ENCODE assay signal across 8 mouse cellular contexts in the genomic region with DNA sequence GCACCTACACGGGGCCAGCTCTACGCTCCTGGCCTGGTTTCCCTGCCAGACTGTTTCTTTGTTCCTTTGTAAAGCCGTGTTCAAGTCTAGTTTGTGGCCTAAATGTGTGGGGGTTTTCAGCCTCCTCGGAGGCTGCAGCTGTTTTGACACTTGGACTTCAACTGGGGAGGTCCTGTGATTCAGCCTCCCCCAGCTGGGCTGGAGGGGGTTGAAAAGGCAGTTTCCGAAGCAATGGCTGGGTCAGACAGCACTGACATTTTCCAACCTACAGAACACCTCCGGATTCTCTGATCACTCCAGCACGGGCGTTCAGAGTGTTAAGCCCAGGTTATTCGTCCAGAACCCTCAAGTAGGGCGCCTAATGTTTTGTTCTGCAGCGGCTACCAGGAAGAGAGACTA. TPM values are rescaled to one million over a fixed set of nuclear protein-coding genes. Genes with fewer than 3 reads are reported as not detected.
DNase-seq lines count a peak whose midpoint lies in the region; ATAC-seq and TF ChIP-seq lines count a peak whose summit lies in the region.

No protein-coding gene starts in this region.

- no peaks in the 10 kb centered on the region; the same call in 1 of the 2 replicates for H3K79me2 ChIP-seq in liver, adult 2 months (ENCODE audit: control insufficient read depth, insufficient read depth, low read length)

- 1% methylated on average over 11 of the region's 11 CpGs for WGBS in kidney, adult 2 months
- WGBS in forebrain, embryonic 14.5 days, result 2% methylated on average over 11 of the region's 11 CpGs
- 2% methylated on average over 11 of the region's 11 CpGs for WGBS in liver, adult 2 months

- TF ChIP-seq CTCF in kidney, adult 2 months (conservative IDR thresholded peaks at IDR 0.05; ENCODE audit: insufficient read depth, insufficient read length, low read depth, low read length), result no peak
- no peak for TF ChIP-seq CTCF in liver, adult 2 months (IDR thresholded peaks at IDR 0.05; ENCODE audit: low read depth, low read length)

- H3K27ac ChIP-seq in kidney, adult 2 months (ENCODE audit: insufficient read depth, low read depth, low read length), result peak overlapping the region; percentile 92
- peak overlapping the region; percentile 99 for H3K27ac ChIP-seq in forebrain, embryonic 14.5 days (ENCODE audit: low read depth, low read length)
- peak overlapping the region; percentile 96 for H3K27ac ChIP-seq in liver, adult 2 months (replicated peaks; ENCODE audit: insufficient read depth, low read depth, low read length)

- no peaks in the 10 kb centered on the region; the same call in 1 of the 2 replicates for H3K4me1 ChIP-seq in kidney, adult 2 months (ENCODE audit: control insufficient read depth, insufficient read depth, low read length)
- peaks cover 8% of the 10 kb centered on the region; the same call in 1 of the 2 replicates for H3K4me1 ChIP-seq in forebrain, embryonic 14.5 days (ENCODE audit: control insufficient read depth, insufficient read depth, low read length)
- H3K4me1 ChIP-seq in liver, adult 2 months (ENCODE audit: control insufficient read depth, insufficient read depth, low read length), result peaks cover 7% of the 10 kb centered on the region; the same call in 1 of the 2 replicates

- H3K4me3 ChIP-seq in kidney, adult 2 months (ENCODE audit: insufficient read depth, low read depth, low read length), result peak overlapping the region; percentile 91
- H3K4me3 ChIP-seq in forebrain, embryonic 14.5 days (ENCODE audit: low read depth, low read length), result peak overlapping the region; percentile 84
- peak overlapping the region; percentile 89 for H3K4me3 ChIP-seq in liver, adult 2 months (ENCODE audit: insufficient read depth, low read depth, low read length)

- no peaks in the 10 kb centered on the region; the same call in 1 of the 2 replicates for H3K36me3 ChIP-seq in kidney, adult 2 months (ENCODE audit: control insufficient read depth, insufficient read depth, low read length)
- no peaks in the 10 kb centered on the region; the same call in 1 of the 2 replicates for H3K36me3 ChIP-seq in forebrain, embryonic 14.5 days (ENCODE audit: control insufficient read depth, insufficient read depth, low read length)
- no peaks in the 10 kb centered on the region for H3K36me3 ChIP-seq in liver, adult 2 months (ENCODE audit: control insufficient read depth, insufficient read depth, low read length)

- H3K9ac ChIP-seq in forebrain, embryonic 14.5 days (ENCODE audit: low read length), result peak overlapping the region; percentile 99
- H3K9ac ChIP-seq in liver, adult 2 months (ENCODE audit: low read depth, low read length), result peak overlapping the region; percentile 96

- DNase-seq in kidney, adult 2 months, result no peak
- DNase-seq in kidney, adult 11 months, result no peak
- DNase-seq in NIH3T3 (ENCODE audit: low read depth), result peak; percentile 71
- peak; percentile 56 for DNase-seq in forebrain, embryonic 14.5 days (ENCODE audit: low spot score)
- peak; percentile 46 for DNase-seq in liver, adult 2 months (ENCODE audit: extremely low read depth, low read depth, low spot score)
- DNase-seq in testis, postnatal 10 days (ENCODE audit: low spot score), result peak; percentile 48
- DNase-seq in right cerebral cortex, postnatal 14 days, result no peak

- TF ChIP-seq POLR2A in kidney, adult 2 months (IDR thresholded peaks at IDR 0.05; ENCODE audit: low read depth, low read length), result no peak
- TF ChIP-seq POLR2A in liver, adult 2 months (IDR thresholded peaks at IDR 0.05; ENCODE audit: extremely low read depth, insufficient read depth, low read length), result no peak

- H3K27me3 ChIP-seq in kidney, adult 2 months (replicated peaks; ENCODE audit: control insufficient read depth, insufficient read depth, low read length), result no peaks in the 10 kb centered on the region; the same call in 1 of the 2 replicates
- H3K27me3 ChIP-seq in forebrain, embryonic 14.5 days (replicated peaks; ENCODE audit: control insufficient read depth, insufficient read depth, low read length), result peaks cover 6% of the 10 kb centered on the region
- peaks cover 3% of the 10 kb centered on the region; the same call in 1 of the 2 replicates for H3K27me3 ChIP-seq in liver, adult 2 months (ENCODE audit: control insufficient read depth, insufficient read depth, low read length)

- peak overlapping the region; percentile 89 for H3K4me2 ChIP-seq in forebrain, embryonic 14.5 days (ENCODE audit: low read length)

- ATAC-seq in forebrain, embryonic 14.5 days, result no peak
- ATAC-seq in frontal cortex, adult (ENCODE audit: low TSS enrichment), result no peak; the same call in 1 of the 2 replicates

- no peaks in the 10 kb centered on the region for H3K9me3 ChIP-seq in forebrain, embryonic 14.5 days (replicated peaks; ENCODE audit: control insufficient read depth, low read length)

RNA-seq across cellular contexts. Expression of gene Commd3, which starts 0.6 kb away (rescaled TPM):
- polyA plus RNA-seq in kidney, adult 2 months (2012; rRNA removed), result 68.1 and 83.2 TPM in 2 replicates
- polyA plus RNA-seq in forebrain, embryonic 14.5 days (2014; fragmentation: Nextera tagmentation; extraction: Ambion mirVana), result 291 TPM in 2 replicates
- total RNA-seq in liver, adult 2 months (2014; rRNA removed), result 113 and 127 TPM in 2 replicates
- polyA plus RNA-seq in liver, adult 2 months (2012; rRNA removed), result 80.1 and 86.5 TPM in 2 replicates

RNA-seq across cellular contexts. Expression of gene Bmi1, which starts 4.1 kb away (rescaled TPM):
- polyA plus RNA-seq in kidney, adult 2 months (2012; rRNA removed), result 16.1 and 17.4 TPM in 2 replicates
- polyA plus RNA-seq in forebrain, embryonic 14.5 days (2014; fragmentation: Nextera tagmentation; extraction: Ambion mirVana), result 45.8 and 48.9 TPM in 2 replicates
- total RNA-seq in liver, adult 2 months (2014; rRNA removed), result 19.9 and 20.4 TPM in 2 replicates
- 8.1 and 8.3 TPM in 2 replicates for polyA plus RNA-seq in liver, adult 2 months (2012; rRNA removed)

RNA-seq across cellular contexts. Expression of gene Spag6, which starts 21.1 kb away (rescaled TPM):
- polyA plus RNA-seq in kidney, adult 2 months (2012; rRNA removed), result 0.14 and 0.27 TPM in 2 replicates
- 0.09 and 0.18 TPM in 2 replicates for polyA plus RNA-seq in forebrain, embryonic 14.5 days (2014; fragmentation: Nextera tagmentation; extraction: Ambion mirVana)
- not detected in 2 replicates for total RNA-seq in liver, adult 2 months (2014; rRNA removed)
- polyA plus RNA-seq in liver, adult 2 months (2012; rRNA removed), result 0.20 TPM in 1 of 2 replicates, not detected in the other

Comparison
In these comparisons a context has a peak if more than half of its experiments do, and no peak if none do; other contexts are left out.
1. DNase-seq: peak in NIH3T3 (single experiment), forebrain, embryonic 14.5 days (single experiment), liver, adult 2 months (single experiment) and testis, postnatal 10 days (single experiment); none in kidney, adult 2 months (single experiment), kidney, adult 11 months (single experiment) and right cerebral cortex, postnatal 14 days (single experiment).
2. Peak in every context shown above with its lines, with median percentiles within 50 percentile points of each other: H3K27ac ChIP-seq and H3K4me3 ChIP-seq.